Mouse (Mus musculus) layer of hippocampus, adult 8-10 months (tissue): ENCODE data around the gene Ppwd1. TPM values are rescaled to one million over a fixed set of nuclear protein-coding genes. Genes with fewer than 3 reads are reported as not detected.
"Not testable (repeated sequence)": the region's sequence is repeated elsewhere in the genome, so short reads cannot be mapped to it uniquely, and the experiment has no call there.

Experiments
- DNase-seq, 2 experiments: peaks; one replicate each; pipeline ENCODE4 v3.0.0; 2022; ENCODE audit warnings: low spot score in 2 of 2
- total RNA-seq, 4 experiments: library from RNA; stranded (reverse); gene quantifications; 2 replicates each; pipeline ENCODE4 v1.2.4; 2022

Gene Ppwd1
- 10 to 100 TPM; 13.4 to 16.2 (median 14.7) TPM for total RNA-seq

DNA sequence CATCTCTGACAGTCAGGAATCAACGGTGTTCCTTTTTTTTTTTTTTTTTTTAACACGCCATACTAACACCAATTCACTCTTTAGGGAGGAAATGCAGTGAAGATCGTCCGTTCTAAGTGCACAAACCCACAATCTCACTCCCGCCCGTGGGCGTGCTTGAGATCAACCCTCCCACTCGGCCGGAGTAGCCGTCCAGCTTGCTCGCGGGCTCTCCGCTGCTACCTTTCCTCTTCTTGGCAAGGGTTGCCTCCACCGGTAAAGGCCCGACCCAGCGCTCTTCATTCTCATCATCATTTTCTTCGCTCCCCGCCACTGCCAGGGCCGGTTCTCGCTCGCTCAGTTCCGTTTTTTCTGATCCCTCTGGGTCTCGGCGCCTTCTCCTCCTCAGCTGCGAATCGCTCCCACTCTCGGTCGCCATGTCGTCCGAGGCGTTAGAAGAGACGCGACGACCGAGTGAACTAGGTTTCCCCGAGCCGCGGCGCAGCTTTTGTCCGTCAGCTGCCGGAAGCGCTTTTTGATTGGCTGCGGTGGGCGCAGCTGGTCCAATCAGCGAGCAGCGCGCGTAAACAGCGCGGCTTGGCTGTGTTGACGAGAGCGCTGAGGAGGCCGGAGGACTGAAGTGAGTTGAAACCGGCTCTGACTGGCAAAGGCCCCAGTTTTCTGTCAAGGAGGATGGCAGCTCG lies at the start of gene Ppwd1, which contains the start of gene Cenpk:
Gene Ppwd1, minus strand, starts transcription at position 460 of the 683 bp plus-strand sequence.
Gene Cenpk, plus strand, starts transcription at position 228 of the 683 bp plus-strand sequence.
- DNase-seq = peak; percentile 92 to 95

DNA sequence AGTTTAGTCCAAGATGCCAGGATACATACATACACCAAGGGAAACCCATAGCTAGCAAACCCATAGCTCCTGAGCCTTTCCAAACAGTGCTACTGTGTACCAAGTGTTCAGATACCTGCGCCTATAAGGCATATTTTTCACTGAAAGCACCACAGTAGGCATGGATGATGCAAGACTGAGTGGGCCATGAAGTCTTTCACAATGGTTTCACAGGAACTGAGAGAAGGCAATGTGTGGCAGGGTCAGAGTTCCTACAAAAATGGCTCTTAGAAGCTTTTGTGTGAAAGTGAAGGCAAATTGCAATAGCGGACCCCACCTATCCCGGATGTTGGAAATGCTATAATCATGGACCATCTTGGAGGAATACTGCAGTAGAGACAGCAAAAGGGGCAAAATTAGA lies 30.4 kb upstream of the Ppwd1 start:
- no peak for DNase-seq

DNA sequence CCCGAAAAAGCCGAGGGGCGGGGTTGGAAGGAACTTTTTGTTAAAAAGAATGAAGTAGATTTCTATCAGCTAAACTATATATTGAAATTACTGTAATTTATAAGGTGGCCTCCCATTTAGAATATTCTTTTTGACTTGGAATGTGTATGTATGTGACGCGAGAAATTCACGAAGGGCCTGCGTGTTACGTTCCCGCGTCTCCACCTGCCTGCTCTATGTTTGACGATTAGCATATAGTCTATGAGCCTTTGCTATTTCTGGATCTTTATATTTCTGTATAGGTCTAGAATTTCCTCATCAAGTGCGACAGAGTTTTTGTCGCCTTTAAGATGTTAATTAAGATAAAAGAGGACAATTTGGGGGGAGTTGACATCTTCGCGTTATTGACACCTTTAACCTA lies 538 bp upstream of the Ppwd1 start:
- no peak for DNase-seq

DNA sequence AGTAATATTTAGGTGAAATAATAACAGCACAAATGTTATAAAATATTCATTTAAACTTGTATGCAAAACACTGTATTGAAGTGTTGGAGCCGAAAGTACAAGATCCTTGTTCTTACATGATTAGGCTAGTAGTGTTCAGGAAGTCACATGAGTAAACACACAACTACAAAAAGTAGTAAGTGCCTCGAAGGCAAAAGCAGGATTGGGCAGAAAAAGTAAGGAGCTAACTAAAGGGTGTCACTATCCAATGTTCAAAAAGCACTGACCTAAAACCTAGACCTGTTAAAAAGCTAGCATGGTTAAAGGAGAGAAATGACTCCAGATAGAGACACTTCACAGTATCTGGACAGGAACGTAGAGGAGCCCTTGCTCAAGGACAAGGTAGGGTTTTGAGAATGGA lies 1.2 kb downstream of the Ppwd1 start:
- no peak for DNase-seq

DNA sequence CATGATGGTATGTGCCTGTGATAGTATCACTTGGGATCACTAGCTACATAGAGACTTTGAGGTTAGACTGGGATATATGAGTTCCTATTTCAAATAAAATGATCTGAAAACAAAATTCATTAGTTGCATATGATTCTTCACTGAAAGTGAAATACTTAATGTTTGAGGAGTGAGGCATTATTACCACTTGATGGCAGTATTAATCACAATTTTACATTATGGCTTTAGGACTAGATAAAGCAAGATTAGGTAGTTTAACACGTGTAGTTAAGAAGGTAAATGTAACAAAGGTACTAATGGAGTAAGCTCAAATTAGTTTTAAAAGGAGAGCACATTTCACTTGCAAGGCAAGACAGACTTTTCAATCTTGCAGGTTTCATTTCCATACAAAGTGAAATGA lies 24.3 kb downstream of the Ppwd1 start:
- no peak for DNase-seq

DNA sequence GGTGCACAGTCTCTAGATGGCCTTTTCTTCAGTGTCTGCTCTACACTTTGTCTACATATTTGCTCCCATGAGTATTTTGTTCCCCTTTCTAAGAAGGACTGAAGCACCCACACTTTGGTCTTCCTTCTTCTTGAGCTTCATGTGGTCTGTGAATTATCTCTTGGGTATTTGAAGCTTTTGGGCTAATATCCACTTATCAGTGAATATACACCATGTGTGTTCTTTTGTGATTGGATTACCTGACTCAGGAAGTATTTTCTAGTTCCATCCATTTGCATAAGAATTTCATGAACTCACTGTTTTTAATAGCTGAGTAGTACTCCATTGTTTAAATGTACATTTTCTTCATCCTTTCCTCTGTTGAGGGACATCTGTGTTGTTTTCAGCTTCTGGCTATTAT lies 32.8 kb downstream of the Ppwd1 start:
- not testable (repeated sequence) for DNase-seq

DNA sequence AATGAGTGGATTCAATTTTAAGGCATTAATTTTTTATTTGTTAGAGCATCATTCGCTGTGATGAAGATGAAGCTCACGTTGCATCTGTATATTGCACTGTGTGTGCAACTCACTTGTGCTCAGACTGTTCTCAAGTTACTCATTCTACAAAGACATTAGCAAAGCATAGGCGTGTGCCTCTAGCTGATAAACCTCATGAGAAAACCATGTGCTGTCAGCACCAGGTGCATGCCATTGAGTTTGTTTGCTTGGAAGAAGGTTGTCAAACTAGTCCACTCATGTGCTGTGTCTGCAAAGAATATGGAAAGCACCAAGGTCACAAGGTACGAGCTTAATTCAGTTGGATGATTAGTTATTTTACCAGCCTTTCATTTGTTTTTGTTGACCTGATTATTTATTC lies 41.3 kb downstream of the Ppwd1 start:
- DNase-seq = no peak

DNA sequence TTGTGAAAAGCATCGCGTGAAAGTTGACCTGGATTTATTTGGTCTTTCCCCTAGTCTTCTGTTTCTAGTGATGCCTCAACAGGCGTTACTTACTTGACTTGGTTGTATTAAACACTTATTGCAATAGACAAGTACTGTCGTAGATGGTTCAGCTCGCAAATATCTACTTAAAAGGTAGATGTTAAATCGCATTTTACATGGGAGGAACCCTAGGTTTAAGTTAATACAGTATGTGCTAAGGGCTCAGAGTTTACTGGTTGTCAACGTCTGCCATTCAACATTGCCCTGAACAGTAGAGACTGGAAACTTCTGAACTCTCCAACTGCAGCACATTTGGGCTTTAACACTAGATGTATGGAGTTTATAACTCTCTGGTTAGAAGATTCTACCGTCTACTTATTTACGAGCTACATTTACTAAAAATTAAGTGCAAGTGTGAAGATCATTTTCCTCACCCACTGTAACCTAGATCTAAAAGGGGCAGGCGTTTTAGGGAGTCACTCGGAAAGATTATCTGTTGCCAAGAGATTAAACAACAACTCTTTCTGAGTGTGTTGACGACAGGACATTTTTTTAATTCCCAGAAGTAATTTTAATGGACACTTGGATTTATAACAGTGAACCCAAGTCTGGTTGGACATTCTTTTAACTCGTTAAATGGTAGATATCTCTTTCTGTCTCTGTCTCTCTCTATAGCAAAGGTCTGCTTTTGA lies 49.3 kb downstream of the Ppwd1 start:
- DNase-seq = no peak

DNA sequence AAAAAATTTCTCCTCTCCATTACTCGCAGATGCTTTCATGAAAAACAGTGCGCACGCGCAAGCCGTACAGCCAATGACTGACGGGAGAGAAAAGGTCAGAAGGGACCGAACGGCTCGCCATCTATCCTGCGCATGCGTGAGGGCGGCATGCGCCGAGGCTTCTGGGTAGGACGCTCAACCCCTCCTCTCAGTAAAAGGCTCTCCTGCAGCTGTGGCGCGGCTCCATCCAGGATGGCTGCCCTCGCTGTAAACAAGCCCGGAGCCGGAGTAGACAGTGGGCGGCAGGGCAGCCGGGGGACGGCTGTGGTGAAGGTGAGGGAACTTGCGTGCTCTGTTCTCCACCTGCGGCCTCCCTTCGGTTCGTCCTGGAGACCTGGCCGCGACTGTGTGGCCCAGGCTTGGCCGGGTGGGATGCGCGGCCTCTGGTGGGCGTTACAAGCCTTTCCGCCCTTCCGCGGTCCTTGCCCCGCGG lies 50.0 kb downstream of the Ppwd1 start, which contains the start of gene Trim23:
Gene Trim23, plus strand, starts transcription at position 148 of the 472 bp plus-strand sequence.
- DNase-seq = peak; percentile 97 to 98

DNA sequence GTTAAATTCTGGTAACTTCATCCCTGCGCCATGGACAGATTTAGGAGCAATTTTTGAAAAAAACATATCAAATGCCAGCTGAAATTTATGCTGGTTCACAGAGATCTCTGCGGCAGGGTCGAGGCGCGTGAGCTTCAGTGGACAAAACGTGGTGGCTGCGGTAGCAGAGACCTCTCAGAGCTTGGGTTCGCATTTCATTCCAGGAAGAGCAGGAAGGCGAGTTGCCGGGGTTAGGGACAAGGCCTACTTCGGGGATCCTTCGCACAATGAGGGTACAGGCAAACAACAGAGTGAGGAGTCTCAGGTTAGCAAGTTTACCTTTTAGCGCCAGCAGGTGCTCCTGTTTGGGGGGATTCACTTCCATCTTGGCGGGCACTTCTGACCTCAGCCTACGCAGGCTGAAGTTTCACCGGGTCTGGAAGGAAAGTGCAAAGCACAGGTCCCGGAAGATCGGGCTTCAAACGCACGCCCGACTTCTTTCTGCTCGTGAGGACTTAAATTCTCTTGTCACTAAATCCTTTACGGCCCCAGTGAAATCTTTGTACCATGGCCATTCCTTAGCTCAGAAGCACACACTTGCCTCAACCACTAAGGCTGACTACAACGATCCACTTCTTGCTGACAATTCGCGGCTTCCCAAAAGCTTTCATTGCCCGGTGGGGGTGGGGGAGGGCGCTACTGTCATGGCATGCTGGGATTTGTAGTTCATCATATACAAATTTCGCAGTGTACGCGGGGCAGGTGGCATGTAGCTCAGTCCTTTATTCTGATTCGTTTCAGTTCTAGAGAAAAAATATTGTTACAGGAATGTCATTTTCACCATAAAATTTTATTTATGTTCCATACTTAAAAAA lies 50.6 kb downstream of the Ppwd1 start, which contains the start of gene Trappc13:
Gene Trappc13, minus strand, starts transcription at position 674 of the 854 bp plus-strand sequence.
- DNase-seq = peak in 1 of 2 experiments; percentile 8

DNA sequence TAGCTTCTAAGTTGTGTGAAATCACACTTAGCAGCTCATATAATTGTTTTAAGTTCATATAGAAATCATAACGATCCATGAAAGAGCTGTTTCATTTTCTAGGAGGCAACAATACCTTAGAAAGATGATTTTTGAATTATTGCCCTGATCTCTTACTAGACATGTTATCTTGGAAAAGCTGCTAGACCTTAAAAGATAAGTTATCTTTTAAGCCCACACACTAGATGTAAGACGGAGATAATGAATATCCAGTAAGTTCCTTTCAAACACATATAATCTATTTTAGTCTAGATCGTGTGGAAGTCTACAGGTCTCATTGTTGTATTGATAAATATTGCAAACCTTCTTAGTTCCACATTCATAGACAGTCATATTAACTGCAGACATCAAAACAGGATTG lies 51.8 kb downstream of the Ppwd1 start:
- DNase-seq = no peak

DNA sequence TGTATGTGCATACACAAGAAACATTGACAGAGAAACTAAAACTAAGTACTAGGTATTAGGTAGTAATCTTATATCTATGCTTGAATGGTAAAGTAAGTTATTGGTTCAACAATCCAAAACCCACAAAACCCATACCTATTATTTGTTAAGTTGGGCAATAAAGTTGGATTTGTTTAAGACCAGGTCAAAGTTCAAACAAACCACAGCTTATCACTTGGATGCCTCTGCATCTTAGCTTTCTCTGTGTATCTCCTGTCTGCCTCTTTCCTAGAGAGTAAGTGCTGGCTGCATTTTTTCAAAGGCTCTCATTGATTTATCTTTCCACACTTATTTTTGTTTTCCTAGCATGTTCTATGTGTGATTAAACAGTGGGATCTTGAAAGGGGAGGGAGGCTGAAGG lies 56.1 kb downstream of the Ppwd1 start:
- DNase-seq = no peak

DNA sequence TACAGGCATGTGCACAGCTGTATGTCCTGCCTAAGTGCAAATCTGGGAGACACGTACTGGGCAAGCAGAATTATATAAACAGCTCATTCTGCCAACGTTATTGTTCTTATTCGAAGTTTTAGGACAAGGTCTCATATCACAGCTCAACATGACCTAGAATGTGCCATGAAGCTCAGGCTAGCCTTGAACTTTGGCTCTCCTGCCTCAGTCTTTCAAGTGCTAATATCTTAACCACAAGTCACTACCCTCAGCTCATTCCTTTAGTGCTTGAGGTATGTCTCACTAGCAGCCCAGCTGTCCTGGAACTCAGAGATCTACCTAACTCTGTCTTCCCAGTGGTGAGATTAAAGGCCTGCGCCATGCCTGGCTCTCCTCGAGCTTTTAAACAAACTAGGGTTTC lies 56.9 kb downstream of the Ppwd1 start:
- no peak for DNase-seq

DNA sequence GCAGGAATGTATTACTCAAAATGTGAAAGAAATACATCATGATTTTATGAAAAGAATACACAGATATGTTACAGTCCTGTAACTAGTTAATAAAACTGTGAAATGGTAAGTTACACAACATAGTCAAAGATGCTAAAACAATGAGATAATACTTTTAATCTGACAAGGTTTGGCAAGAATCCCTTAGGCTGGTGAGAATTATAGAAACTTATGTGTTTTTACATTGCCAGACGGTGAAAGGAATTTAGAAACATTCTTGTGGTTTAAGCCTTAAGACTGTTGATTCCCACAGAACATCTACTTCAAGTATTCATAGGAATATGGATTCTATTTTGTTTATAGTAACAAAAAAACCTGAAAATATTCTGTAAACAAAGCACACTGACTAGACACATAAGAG lies 73.0 kb downstream of the Ppwd1 start:
- no peak for DNase-seq

Other genes with a start within 250 kb of the Ppwd1 start
- 10 to 100 TPM; 19.4 to 28.1 (median 23.6) TPM for gene Nln, start 119.2 kb downstream of the Ppwd1 start, total RNA-seq
- gene Sgtb, start 119.1 kb downstream of the Ppwd1 start, total RNA-seq = 10 to 100 TPM; 75.3 to 86.2 (median 80.2) TPM
- 10 to 100 TPM; 46.5 to 60.9 (median 53.8) TPM for gene Trappc13, start 50.4 kb downstream of the Ppwd1 start, total RNA-seq
- gene Trim23, start 50.0 kb downstream of the Ppwd1 start, total RNA-seq = 10 to 100 TPM; 52.7 to 66.7 (median 58.9) TPM
- gene Cenpk, start 232 bp downstream of the Ppwd1 start, total RNA-seq = 1 to 10 TPM in 2 of 4 experiments, under 1 TPM in 2; 0.63 to 1.5 (median 1.2) TPM
- gene Adamts6, start 59.0 kb upstream of the Ppwd1 start, total RNA-seq = 1 to 10 TPM; 3.8 to 4.9 (median 4.2) TPM